Mouse (Mus musculus) midbrain, embryonic 10.5 days (tissue): ENCODE measurements around the gene Ugp2. TPM values are rescaled to one million over a fixed set of nuclear protein-coding genes. Genes with fewer than 3 reads are reported as not detected.
A peak's percentile ranks its signal among the peaks of the same experiment; 100 is the strongest.

Source experiments
- DNase-seq: peaks from one replicate; pipeline ENCODE4 v3.0.0-alpha.2; 2017; ENCODE audit warnings: low spot score
- H3K27ac ChIP-seq: fragments of 300-500 bp; sonication (generic); replicated peaks from 2 replicates; pipeline ENCODE4 v1.5.1; 2016; ENCODE audit warnings: mild to moderate bottlenecking
- H3K27me3 ChIP-seq: fragments of 300-500 bp; sonication (generic); 2 replicates; pipeline ENCODE4 v1.6.1; 2016; ENCODE audit warnings: low read depth, mild to moderate bottlenecking; ENCODE audit not compliant: poor library complexity, severe bottlenecking
- H3K36me3 ChIP-seq: fragments of 300-500 bp; sonication (generic); 2 replicates; pipeline ENCODE4 v1.6.1; 2016; ENCODE audit warnings: mild to moderate bottlenecking, moderate library complexity
- H3K4me1 ChIP-seq: fragments of 300-500 bp; sonication (generic); 2 replicates; pipeline ENCODE4 v1.6.1; 2016
- H3K4me3 ChIP-seq: fragments of 300-500 bp; sonication (generic); 2 replicates; pipeline ENCODE4 v1.5.1; 2016; ENCODE audit warnings: mild to moderate bottlenecking, moderate library complexity
- H3K9me3 ChIP-seq: fragments of 300-500 bp; sonication (generic); replicated peaks from 2 replicates; pipeline ENCODE4 v1.6.1; 2016; ENCODE audit warnings: mild to moderate bottlenecking
- WGBS: fragments of 180-500 bp; shearing (Covaris S2); methylation state at CpG from one replicate; pipeline ENCODE4 v1.1.7; 2016; 5-methylcytosine and 5-hydroxymethylcytosine counted together
- polyA plus RNA-seq: library from polyadenylated mRNA; unstranded; fragments of >200 nt; fragmentation: Nextera tagmentation; extraction: Ambion mirVana; gene quantifications from 2 replicates; pipeline ENCODE4 v1.2.1, GENCODE M21; 2016

Gene Ugp2
- polyA plus RNA-seq, result 54.6 and 61.5 TPM in 2 replicates

GRCm38 (mm10) chr11:21371122-21371806, at the start of gene Ugp2:
Ugp2 (minus strand) TSS chr11:21371201.
- H3K4me1 ChIP-seq, result peaks cover 22% of the 10 kb centered on the region
- 5% methylated on average over 36 of the region's 38 CpGs for WGBS
- H3K36me3 ChIP-seq, result no peaks in the 10 kb centered on the region
- H3K9me3 ChIP-seq, result no peaks in the 10 kb centered on the region
- peaks cover 10% of the 10 kb centered on the region for H3K27me3 ChIP-seq
- H3K4me3 ChIP-seq, result peak within 1 kb of the TSS; percentile 83
- peak within 1 kb of the TSS; percentile 94 for H3K27ac ChIP-seq
- peak; percentile 96 for DNase-seq

GRCm38 (mm10) chr11:21414911-21415381, 43.9 kb upstream of the Ugp2 start:
- H3K4me3 ChIP-seq, result no peak overlapping the region
- H3K36me3 ChIP-seq, result no peaks in the 10 kb centered on the region
- no peaks in the 10 kb centered on the region for H3K4me1 ChIP-seq
- 76% methylated on average over 7 of the region's 7 CpGs for WGBS
- no peak overlapping the region for H3K27ac ChIP-seq
- no peak for DNase-seq
- no peaks in the 10 kb centered on the region for H3K27me3 ChIP-seq
- no peaks in the 10 kb centered on the region for H3K9me3 ChIP-seq

GRCm38 (mm10) chr11:21406668-21407067, 35.7 kb upstream of the Ugp2 start:
- H3K4me3 ChIP-seq, result no peak overlapping the region
- WGBS, result 92% methylated on average over 4 of the region's 4 CpGs
- H3K27me3 ChIP-seq, result no peaks in the 10 kb centered on the region
- H3K27ac ChIP-seq, result no peak overlapping the region
- H3K9me3 ChIP-seq, result no peaks in the 10 kb centered on the region
- H3K4me1 ChIP-seq, result no peaks in the 10 kb centered on the region
- no peaks in the 10 kb centered on the region for H3K36me3 ChIP-seq
- DNase-seq, result no peak

GRCm38 (mm10) chr11:21406141-21406540, 35.1 kb upstream of the Ugp2 start:
- H3K4me1 ChIP-seq, result no peaks in the 10 kb centered on the region
- no peak overlapping the region for H3K4me3 ChIP-seq
- no peaks in the 10 kb centered on the region for H3K27me3 ChIP-seq
- no peaks in the 10 kb centered on the region for H3K9me3 ChIP-seq
- H3K36me3 ChIP-seq, result no peaks in the 10 kb centered on the region
- 87% methylated on average over 1 of the region's 1 CpGs for WGBS
- no peak for DNase-seq
- H3K27ac ChIP-seq, result no peak overlapping the region

- no peak for DNase-seq
- H3K4me1 ChIP-seq, result no peaks in the 10 kb centered on the region
- 82% methylated on average over 1 of the region's 1 CpGs for WGBS
- no peaks in the 10 kb centered on the region for H3K36me3 ChIP-seq
- no peaks in the 10 kb centered on the region for H3K9me3 ChIP-seq
- no peak overlapping the region for H3K27ac ChIP-seq
- H3K27me3 ChIP-seq, result no peaks in the 10 kb centered on the region
- H3K4me3 ChIP-seq, result no peak overlapping the region
These were observed 32.9 kb upstream of the Ugp2 start for GRCm38 (mm10) chr11:21403877-21404276.

GRCm38 (mm10) chr11:21402481-21403254, 31.7 kb upstream of the Ugp2 start:
- no peaks in the 10 kb centered on the region for H3K27me3 ChIP-seq
- H3K36me3 ChIP-seq, result no peaks in the 10 kb centered on the region
- DNase-seq, result no peak
- no peak overlapping the region for H3K4me3 ChIP-seq
- H3K4me1 ChIP-seq, result no peaks in the 10 kb centered on the region
- no peaks in the 10 kb centered on the region for H3K9me3 ChIP-seq
- 76% methylated on average over 5 of the region's 5 CpGs for WGBS
- H3K27ac ChIP-seq, result no peak overlapping the region

- WGBS, result 88% methylated on average over 2 of the region's 2 CpGs
- DNase-seq, result no peak
- Histone ChIP-seq H3K9me3 (no peaks in the 10 kb centered on the region), H3K27ac (no peak overlapping the region), H3K4me3 (no peak overlapping the region), H3K27me3 (no peaks in the 10 kb centered on the region), H3K4me1 (no peaks in the 10 kb centered on the region), H3K36me3 (no peaks in the 10 kb centered on the region)
These were observed 30.2 kb upstream of the Ugp2 start for GRCm38 (mm10) chr11:21401248-21401647.

GRCm38 (mm10) chr11:21399186-21399681, 28.2 kb upstream of the Ugp2 start:
- no peaks in the 10 kb centered on the region for H3K27me3 ChIP-seq
- no peaks in the 10 kb centered on the region for H3K4me1 ChIP-seq
- WGBS, result 73% methylated on average over 5 of the region's 5 CpGs
- peaks cover 4% of the 10 kb centered on the region; the same call in 1 of the 2 replicates for H3K9me3 ChIP-seq
- H3K27ac ChIP-seq, result no peak overlapping the region
- no peaks in the 10 kb centered on the region for H3K36me3 ChIP-seq
- no peak overlapping the region for H3K4me3 ChIP-seq
- no peak for DNase-seq

- Histone ChIP-seq H3K9me3 (peaks cover 4% of the 10 kb centered on the region; the same call in 1 of the 2 replicates), H3K36me3 (no peaks in the 10 kb centered on the region), H3K4me3 (no peak overlapping the region), H3K27me3 (no peaks in the 10 kb centered on the region), H3K4me1 (no peaks in the 10 kb centered on the region), H3K27ac (no peak overlapping the region)
- WGBS, result 74% methylated on average over 7 of the region's 7 CpGs
- DNase-seq, result no peak
These were observed 27.5 kb upstream of the Ugp2 start for GRCm38 (mm10) chr11:21398464-21398863.

- H3K9me3 ChIP-seq, result no peaks in the 10 kb centered on the region
- no peaks in the 10 kb centered on the region for H3K27me3 ChIP-seq
- DNase-seq, result no peak
- H3K27ac ChIP-seq, result no peak overlapping the region
- no peaks in the 10 kb centered on the region for H3K36me3 ChIP-seq
- WGBS, result 80% methylated on average over 4 of the region's 4 CpGs
- H3K4me3 ChIP-seq, result no peak overlapping the region
- no peaks in the 10 kb centered on the region for H3K4me1 ChIP-seq
These were observed 15.8 kb upstream of the Ugp2 start for GRCm38 (mm10) chr11:21386790-21387189.

GRCm38 (mm10) chr11:21374096-21374495, 3.1 kb upstream of the Ugp2 start:
- no peak for DNase-seq
- Histone ChIP-seq H3K36me3 (no peaks in the 10 kb centered on the region), H3K9me3 (no peaks in the 10 kb centered on the region), H3K27me3 (peaks cover 10% of the 10 kb centered on the region), H3K4me3 (no peak overlapping the region), H3K4me1 (peaks cover 13% of the 10 kb centered on the region), H3K27ac (no peak overlapping the region)
- WGBS, result 95% methylated on average over 3 of the region's 3 CpGs

GRCm38 (mm10) chr11:21370399-21371121, 441 bp downstream of the Ugp2 start:
- peak; percentile 91 for DNase-seq
- H3K9me3 ChIP-seq, result no peaks in the 10 kb centered on the region
- peaks cover 10% of the 10 kb centered on the region for H3K27me3 ChIP-seq
- WGBS, result under 1% methylated on average over 56 of the region's 69 CpGs
- H3K27ac ChIP-seq, result peak overlapping the region; percentile 94
- no peaks in the 10 kb centered on the region for H3K36me3 ChIP-seq
- H3K4me1 ChIP-seq, result peaks cover 22% of the 10 kb centered on the region
- peak overlapping the region; percentile 83 for H3K4me3 ChIP-seq
